Mouse (Mus musculus): ENCODE measurements around the gene 1700008O03Rik.

1700008O03Rik gene

GRCm38 (mm10) chr7:44385720-44386119 lies at the start of gene 1700008O03Rik:
Gene 1700008O03Rik (minus strand): TSS chr7:44385820.
- DNase-seq, result no peak

- DNase-seq, result no peak
Measured at GRCm38 (mm10) chr7:44434089-44434488, 48.5 kb upstream of the 1700008O03Rik start.

DNA sequence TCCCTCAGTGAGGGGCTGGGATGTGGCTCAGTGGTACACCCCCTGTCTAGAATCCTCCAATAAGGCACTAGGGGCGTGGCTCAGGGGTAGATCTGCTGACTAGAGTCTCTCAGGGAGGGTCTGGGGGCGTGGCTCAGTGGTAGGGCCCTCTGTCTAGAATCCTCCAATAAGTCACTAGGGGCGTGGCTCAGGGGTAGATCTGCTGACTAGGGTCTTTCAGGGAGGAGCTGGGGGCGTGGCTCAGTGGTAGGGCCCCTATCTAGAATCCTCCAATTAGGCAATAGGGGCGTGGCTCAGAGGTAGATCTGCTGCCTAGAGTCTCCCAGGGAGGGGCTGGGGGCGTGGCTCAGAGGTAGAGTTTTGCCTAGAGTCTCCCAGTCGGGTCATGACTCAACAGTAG lies 47.8 kb upstream of the 1700008O03Rik start:
- DNase-seq, result no peak

DNA sequence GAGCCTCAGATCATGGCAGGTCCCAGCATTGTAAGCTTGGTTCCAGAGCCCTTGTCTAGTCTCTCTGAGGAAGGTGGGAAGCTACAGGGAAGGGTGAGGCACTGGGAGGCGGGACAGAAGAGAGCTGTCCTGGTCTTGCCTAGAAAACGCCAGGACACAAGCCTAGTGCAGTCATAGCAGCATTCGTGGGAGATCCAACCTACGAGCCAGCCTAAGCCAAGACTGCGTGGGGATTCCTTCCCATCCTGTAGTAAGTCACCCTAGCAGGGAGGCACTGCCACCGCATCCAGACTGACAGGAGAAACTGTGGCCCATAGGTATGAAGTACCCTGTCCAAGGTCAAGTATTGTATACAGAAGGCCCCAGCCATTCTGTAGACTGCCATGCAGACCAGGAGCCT lies 46.9 kb upstream of the 1700008O03Rik start:
- no peak for DNase-seq

DNA sequence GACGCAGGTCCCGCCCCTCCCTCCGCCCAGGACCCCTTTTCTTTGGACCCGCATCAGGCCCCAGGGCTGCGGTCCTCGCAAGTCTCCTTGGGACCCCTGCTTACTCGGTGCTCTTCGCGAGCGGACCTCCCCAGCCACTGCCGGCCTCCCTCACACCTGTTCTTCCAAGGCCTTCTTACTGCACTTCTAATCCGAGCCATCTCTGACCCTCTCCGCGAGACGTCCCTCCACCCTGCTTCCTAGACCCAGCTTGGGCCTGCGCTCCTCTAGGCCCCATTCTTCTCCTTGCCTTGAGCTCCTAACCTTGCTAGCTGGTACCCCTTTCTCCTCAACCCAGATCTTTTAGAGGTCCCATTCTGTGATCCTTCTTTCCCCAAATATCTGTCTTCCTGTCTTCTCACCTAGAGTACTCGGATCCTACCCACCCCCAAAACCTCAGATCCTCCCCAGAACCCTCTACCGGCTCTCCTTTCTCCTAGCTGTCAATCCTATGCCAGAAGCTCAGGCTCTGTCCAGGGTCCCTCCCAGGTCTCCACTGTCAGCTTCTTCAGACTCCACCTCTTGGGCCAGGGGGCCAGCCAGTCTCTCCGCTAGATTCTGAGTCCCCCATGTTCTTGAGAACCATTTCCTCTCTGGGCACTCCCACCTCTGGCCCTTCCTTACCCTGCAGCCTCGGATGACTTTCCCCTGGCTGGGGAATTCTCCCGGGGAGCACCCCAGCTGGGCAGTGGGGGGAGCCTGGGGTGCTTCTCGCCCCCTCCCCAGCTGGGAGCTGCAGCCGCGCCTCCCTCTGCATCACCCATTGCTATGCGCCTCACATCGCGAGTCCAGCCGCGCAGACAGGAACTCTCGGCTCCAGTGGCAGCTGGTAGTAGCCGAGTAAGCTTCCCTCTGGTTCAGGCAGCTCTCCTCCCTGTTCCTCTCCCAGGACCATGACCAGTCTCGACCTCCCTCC lies 44.2 kb upstream of the 1700008O03Rik start:
- DNase-seq, result no peak

DNA sequence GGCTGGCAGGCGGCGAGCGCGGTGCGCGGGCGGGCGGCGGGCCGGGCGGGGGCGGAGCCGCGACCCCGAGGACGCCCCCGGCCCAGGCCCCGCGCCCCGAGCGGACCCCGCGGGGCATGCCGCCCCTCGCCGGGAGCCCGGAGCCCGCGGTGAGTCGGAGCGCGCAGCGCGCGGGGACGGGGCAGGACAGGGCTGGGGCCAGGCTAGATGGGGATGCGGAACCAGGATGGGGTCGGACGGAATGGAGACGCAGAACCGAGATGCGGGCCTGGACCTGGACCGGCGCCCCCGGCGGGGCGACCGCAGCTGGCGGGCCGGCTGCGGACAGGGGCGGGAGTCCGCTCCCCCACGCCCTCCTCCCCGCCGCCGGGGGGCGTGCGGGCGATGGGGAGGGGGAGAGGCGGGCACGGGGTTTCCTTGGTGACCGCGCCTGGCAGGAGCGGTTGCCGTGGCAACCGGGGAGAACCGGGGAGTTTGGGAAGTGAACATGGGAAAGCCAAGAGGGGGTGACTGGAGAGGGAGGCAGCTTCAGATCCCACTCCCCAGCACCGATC lies 43.4 kb upstream of the 1700008O03Rik start, which contains the start of gene Lrrc4b:
TSS of gene Lrrc4b (plus strand) at position 51 of the 554 bp plus-strand sequence.
- DNase-seq, result no peak

DNA sequence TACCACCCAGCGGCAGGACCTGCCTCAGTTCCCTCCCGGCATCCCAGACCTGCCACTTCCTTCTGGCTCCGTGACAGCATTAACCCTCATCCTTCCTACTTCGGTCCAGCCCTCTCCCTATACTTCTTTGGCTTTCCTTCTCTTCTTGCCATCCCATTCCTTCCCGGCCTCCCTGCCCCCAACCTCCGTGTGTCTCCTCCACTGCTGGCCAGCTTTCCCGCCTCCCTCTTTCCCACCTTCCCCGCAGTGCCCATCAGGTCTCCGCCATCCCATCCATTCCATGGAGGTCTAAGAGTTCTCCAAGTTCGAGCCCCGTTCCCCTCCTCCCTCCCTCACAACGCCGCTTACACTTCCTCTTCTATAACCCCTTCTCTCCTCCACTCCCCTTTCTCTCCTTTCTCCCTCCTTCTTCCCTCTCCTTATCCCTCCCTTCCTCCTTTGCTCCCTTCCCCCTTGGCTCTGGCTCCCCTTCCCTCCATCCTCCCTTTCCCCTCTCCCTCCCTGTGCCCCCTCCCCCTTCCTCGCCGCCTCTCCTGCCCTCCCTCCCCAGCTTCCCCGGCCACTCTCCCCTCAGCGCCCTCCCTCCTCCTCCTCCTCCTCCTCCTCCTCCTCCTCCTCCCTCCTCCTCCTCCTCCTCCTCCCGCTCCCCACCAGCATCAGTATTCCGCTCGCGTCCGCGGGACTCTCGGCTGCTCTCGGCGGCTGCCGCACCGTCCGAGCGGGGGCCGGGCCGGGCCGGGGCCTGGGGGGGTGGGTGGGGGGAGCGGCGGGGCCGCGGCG lies 42.7 kb upstream of the 1700008O03Rik start:
- no peak for DNase-seq

GRCm38 (mm10) chr7:44427666-44428065 lies 42.0 kb upstream of the 1700008O03Rik start:
- no peak for DNase-seq

DNA sequence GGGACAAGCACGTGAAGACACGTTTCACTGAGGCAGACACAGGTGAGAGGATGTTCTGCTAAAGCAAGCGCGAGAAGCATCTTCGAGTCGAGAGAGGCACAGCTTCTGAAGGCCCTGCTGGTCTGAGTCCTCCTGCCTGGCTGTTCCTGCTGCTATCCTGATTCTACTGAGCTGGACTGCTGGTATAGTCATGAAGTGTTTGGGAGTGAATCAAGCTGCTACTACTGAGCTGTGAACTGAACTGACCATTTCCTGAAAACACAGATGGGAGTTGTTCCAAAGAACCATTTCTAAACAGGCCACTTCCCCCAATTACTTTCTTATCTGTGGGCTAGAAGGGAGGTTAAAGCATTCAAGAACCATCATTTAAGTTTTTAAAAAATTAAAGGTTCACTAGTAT lies 27.7 kb upstream of the 1700008O03Rik start:
- no peak for DNase-seq

GRCm38 (mm10) chr7:44411144-44411543 lies 25.5 kb upstream of the 1700008O03Rik start:
- DNase-seq, result no peak

DNA sequence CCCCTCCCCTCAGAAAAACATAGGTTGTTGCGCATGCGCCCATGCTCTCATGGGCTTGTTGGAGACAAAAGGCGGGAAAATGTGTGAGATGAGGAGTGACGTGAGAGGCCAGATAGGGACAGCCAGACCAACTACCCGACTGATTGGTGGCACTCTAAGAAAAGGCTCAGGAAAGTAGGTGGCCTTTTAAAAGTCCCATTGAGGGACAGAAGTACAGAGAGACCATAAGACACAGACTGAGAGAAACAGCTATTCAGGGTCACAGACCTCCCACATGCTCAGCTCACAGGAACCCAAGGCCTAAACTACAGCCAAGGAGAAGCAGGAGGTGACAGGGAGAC lies 20.4 kb upstream of the 1700008O03Rik start:
- DNase-seq, result no peak

- DNase-seq, result peak; percentile 99
Measured at GRCm38 (mm10) chr7:44405346-44406014, 19.9 kb upstream of the 1700008O03Rik start.

DNA sequence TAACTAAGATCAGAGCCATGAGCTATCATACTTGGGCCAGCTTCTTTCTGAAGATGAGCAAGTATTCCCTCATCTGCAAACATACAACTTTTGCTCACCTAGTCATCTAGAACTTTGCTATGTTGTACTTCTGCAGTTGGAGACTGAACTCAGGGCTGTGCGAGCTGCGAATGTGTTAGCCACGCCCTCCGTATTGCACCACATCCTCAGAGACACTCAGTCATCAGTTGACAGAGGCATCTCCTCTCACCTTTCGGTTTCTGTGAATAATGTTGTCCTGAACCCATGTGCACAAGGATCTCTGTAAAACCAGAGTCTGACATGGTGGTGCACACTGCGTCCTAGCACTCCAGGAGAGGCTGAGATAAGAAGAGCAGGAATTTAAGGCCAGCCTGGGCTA lies 16.1 kb upstream of the 1700008O03Rik start:
- DNase-seq, result no peak

DNA sequence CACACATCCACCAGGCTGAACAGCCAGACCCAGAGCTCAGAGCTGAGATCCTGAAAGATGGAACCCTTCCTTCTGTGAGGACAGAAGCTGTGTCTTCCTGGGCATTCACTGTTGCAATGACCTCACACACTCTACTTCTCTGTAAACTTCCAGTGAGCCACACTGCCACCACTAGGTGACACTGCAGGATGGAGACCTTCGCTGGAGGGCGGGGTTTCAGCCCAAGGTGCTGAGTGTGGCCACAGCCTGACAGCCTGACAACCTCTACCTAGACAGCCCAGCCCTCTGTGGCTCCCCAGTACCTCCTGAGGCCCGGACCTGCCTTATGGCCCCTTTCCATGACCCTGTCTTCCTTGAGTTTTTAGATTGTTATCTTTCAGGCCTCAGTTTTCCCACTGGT lies 12.9 kb upstream of the 1700008O03Rik start:
- no peak for DNase-seq

DNA sequence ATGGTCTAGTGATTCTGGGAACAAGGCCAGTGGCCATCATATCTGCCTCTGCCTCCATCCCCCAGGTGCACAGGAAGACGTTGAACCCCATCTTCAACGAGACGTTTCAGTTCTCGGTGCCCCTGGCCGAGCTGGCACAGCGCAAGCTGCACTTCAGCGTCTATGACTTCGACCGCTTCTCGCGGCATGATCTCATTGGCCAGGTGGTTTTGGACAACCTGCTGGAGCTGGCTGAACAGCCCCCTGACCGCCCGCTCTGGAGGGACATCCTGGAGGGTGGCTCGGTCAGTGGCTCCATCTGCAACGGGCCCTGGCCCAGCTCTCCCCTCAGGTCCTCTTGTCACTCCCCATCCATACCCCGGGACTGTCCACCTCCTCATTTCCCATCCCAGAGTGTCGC lies 7.7 kb upstream of the 1700008O03Rik start:
- DNase-seq, result no peak

DNA sequence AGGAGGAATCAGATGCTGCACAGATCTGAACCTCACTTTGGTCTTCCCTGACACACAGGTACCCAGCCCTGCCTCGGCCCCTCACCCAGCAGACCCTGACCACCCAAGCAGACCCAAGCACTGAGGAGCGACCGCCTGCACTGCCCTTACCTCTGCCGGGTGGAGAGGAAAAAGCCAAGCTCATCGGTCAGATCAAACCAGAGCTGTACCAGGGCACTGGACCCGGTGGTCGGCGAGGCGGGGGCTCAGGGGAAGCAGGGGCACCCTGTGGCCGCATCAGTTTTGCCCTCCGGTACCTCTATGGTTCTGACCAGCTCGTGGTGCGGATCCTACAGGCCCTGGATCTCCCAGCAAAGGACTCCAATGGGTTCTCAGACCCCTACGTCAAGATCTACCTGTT lies 6.7 kb upstream of the 1700008O03Rik start:
- DNase-seq, result no peak

DNA sequence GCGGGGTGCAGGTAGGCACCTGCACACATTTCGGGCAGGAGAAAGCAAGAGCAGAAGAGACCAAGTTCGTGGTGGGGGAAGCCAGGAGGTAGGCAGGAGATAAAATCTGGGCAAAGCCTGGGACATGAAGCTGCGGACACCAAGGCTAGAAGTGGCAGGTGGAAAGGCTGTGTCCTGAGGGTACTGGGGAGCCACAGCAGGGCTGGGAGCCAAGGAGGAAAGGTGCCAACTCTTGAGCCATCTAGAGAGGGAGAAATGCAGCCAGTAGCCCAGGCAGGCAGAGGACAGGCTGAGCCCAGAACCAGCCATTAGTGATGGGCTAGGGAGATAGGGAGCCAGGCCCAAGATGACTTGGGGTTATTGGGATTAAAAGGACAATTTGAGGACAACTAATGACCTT lies 6.2 kb upstream of the 1700008O03Rik start:
- no peak for DNase-seq

- peak; percentile 95 for DNase-seq
Measured at GRCm38 (mm10) chr7:44384716-44385059, 932 bp downstream of the 1700008O03Rik start.

DNA sequence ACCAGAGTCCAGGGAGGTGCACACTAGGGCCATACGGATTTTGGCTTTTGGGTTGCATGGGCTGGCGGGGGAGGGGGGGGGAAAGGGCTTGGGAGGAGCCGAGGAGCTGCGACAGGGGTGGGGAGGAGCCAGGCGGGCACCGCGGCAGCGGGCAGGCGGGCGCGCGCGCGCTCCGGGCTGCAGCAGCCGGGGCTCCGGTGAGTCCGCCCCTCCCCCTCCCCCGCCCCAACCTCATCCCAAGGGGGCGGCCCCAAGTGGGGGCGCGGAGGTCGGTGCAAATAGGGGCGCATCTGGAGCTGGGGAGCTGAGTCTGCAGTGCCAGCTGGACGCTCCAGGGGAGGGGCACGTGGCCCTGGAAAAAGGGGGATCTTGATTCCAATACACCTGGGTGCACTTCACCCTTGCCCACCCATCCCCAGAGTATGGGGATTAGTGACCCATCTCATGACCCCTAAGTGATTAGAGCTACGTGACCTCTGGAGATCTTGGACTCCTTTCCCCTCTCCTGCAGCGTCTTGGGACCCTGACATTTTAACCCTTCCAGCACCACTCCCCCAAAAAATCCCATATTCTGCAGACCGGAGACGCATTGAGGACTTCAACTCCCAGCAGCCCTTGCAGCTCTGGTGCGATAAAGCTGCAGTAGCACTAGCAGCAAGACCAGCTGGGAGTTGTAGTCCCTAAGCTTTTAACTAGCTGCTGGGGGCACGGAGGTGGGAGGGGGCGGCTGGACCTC lies 1.5 kb downstream of the 1700008O03Rik start, which contains the start of gene Syt3:
TSS of gene Syt3 (plus strand) at position 123 of the 736 bp plus-strand sequence.
- peak; percentile 97 for DNase-seq

- peak; percentile 93 for DNase-seq
Measured at GRCm38 (mm10) chr7:44382541-44382940, 3.1 kb downstream of the 1700008O03Rik start.

- peak; percentile 97 for DNase-seq
Measured at GRCm38 (mm10) chr7:44378290-44378689, 7.3 kb downstream of the 1700008O03Rik start.

GRCm38 (mm10) chr7:44375793-44376192 lies 9.8 kb downstream of the 1700008O03Rik start:
- DNase-seq, result no peak

All from heart, adult 11 months (tissue).